Mouse (Mus musculus) neural tube, embryonic 12.5 days (tissue): Measurements from ENCODE around the gene Grik5. TPM values are rescaled to one million over a fixed set of nuclear protein-coding genes. Genes with fewer than 3 reads are reported as not detected.

Source experiments
- ATAC-seq: fragments of 200-750 bp; cut with Nextera tagmentation; 2 replicates; pipeline ENCODE4 v1.8.0; 2017; ENCODE audit warnings: low read depth, mild to moderate bottlenecking, moderate TSS enrichment, moderate library complexity; ENCODE audit not compliant: low FRiP score
- H3K27ac ChIP-seq: fragments of 300-500 bp; sonication (generic); 2 replicates; pipeline ENCODE4 v1.5.1; 2016
- H3K27me3 ChIP-seq: fragments of 300-500 bp; sonication (generic); replicated peaks from 2 replicates; pipeline ENCODE4 v1.6.1; 2016; ENCODE audit warnings: mild to moderate bottlenecking
- H3K36me3 ChIP-seq: fragments of 300-500 bp; sonication (generic); 2 replicates; pipeline ENCODE4 v1.6.1; 2016; ENCODE audit warnings: mild to moderate bottlenecking
- H3K4me1 ChIP-seq: fragments of 300-500 bp; sonication (generic); 2 replicates; pipeline ENCODE4 v1.6.1; 2016
- H3K4me2 ChIP-seq: fragments of 300-500 bp; sonication (generic); replicated peaks from 2 replicates; pipeline ENCODE4 v1.6.1; 2016; ENCODE audit warnings: mild to moderate bottlenecking
- H3K4me3 ChIP-seq: fragments of 300-500 bp; sonication (generic); 2 replicates; pipeline ENCODE4 v1.5.1; 2016
- H3K9ac ChIP-seq: fragments of 300-500 bp; sonication (generic); 2 replicates; pipeline ENCODE4 v1.6.1; 2016; ENCODE audit warnings: mild to moderate bottlenecking
- H3K9me3 ChIP-seq: fragments of 300-500 bp; sonication (generic); 2 replicates; pipeline ENCODE4 v1.6.1; 2016; ENCODE audit warnings: mild to moderate bottlenecking
- WGBS: fragments of 180-500 bp; shearing (Covaris S2); methylation state at CpG from one replicate; pipeline ENCODE4 v1.1.7; 2016; 5-methylcytosine and 5-hydroxymethylcytosine counted together
- polyA plus RNA-seq: library from polyadenylated mRNA; unstranded; fragments of >200 nt; fragmentation: Nextera tagmentation; extraction: Ambion mirVana; gene quantifications from 2 replicates; pipeline ENCODE4 v1.2.1, GENCODE M21; 2016

Grik5 gene
- polyA plus RNA-seq, 1 experiment from 2014 or later = 19.5 TPM

DNA sequence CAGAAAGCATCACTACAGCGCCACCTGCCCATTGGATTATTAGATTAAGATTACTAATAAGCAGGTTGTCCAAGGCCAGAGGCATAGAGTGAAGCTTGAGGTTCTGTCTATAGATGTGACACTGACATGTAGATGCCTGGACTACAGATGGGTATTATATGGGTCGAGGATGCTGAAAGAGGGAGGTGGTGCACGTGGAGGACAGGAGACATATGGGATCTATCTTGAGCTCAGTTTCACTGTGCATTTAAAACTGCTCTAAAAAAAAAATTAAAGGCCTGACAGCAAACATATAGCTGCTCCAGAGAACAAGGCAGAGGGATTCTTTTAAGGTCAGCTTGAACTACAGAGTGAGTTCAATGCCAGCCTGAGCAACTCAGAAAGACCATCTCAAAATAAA is 26.0 kb upstream of the Grik5 start:
- Histone ChIP-seq H3K4me3 (no peak overlapping the region), H3K9me3 (no peaks in the 10 kb centered on the region), H3K36me3 (peaks cover 39% of the 10 kb centered on the region), H3K27ac (no peak overlapping the region), H3K4me1 (no peaks in the 10 kb centered on the region), H3K9ac (no peak overlapping the region), H3K4me2 (no peak overlapping the region), H3K27me3 (no peaks in the 10 kb centered on the region)
- ATAC-seq = no peak
- 79% methylated on average over 3 of the region's 3 CpGs for WGBS

- no peak overlapping the region for H3K27ac ChIP-seq
- H3K9me3 ChIP-seq = no peaks in the 10 kb centered on the region
- no peak for ATAC-seq
- no peak overlapping the region for H3K4me3 ChIP-seq
- peaks cover 12% of the 10 kb centered on the region for H3K4me1 ChIP-seq
- peaks cover 26% of the 10 kb centered on the region; the same call in 1 of the 2 replicates for H3K36me3 ChIP-seq
- H3K9ac ChIP-seq = no peak overlapping the region
- H3K27me3 ChIP-seq = no peaks in the 10 kb centered on the region
- H3K4me2 ChIP-seq = no peak overlapping the region
- WGBS = 33% methylated on average over 10 of the region's 10 CpGs
Measured at GRCm38 (mm10) chr7:25089875-25090274, 17.7 kb upstream of the Grik5 start.

DNA sequence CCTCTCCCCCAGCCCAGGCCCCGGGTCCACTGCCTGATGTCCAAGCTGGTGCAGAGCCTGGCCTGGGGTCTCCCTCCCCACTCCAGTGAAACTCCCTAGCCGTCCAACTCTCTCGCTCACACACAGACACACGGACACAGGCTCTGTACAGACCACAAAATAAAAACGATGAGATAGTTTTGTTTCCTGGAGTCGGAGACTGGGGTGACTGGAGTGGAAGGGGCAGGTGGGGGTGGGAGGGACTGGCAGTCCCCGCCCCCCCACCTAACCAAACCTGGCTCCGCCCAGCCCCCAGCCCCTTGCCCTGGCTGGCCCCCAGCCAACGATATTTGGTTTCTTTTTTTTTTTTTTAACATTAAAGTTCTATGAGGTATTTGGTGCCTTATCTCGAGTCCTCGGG is 16.8 kb upstream of the Grik5 start:
- WGBS = 29% methylated on average over 11 of the region's 11 CpGs
- ATAC-seq = no peak
- H3K4me3 ChIP-seq = no peak overlapping the region
- H3K36me3 ChIP-seq = peaks cover 30% of the 10 kb centered on the region
- H3K27ac ChIP-seq = no peak overlapping the region
- no peaks in the 10 kb centered on the region for H3K9me3 ChIP-seq
- no peak overlapping the region for H3K4me2 ChIP-seq
- no peak overlapping the region for H3K9ac ChIP-seq
- peaks cover 12% of the 10 kb centered on the region for H3K4me1 ChIP-seq
- no peaks in the 10 kb centered on the region for H3K27me3 ChIP-seq

GRCm38 (mm10) chr7:25088531-25088930 is 16.4 kb upstream of the Grik5 start:
- Histone ChIP-seq H3K9me3 (no peaks in the 10 kb centered on the region), H3K36me3 (peaks cover 35% of the 10 kb centered on the region), H3K4me2 (no peak overlapping the region), H3K4me1 (peaks cover 12% of the 10 kb centered on the region), H3K27ac (no peak overlapping the region), H3K4me3 (no peak overlapping the region), H3K9ac (no peak overlapping the region), H3K27me3 (no peaks in the 10 kb centered on the region)
- no peak for ATAC-seq
- 5% methylated on average over 10 of the region's 10 CpGs for WGBS

DNA sequence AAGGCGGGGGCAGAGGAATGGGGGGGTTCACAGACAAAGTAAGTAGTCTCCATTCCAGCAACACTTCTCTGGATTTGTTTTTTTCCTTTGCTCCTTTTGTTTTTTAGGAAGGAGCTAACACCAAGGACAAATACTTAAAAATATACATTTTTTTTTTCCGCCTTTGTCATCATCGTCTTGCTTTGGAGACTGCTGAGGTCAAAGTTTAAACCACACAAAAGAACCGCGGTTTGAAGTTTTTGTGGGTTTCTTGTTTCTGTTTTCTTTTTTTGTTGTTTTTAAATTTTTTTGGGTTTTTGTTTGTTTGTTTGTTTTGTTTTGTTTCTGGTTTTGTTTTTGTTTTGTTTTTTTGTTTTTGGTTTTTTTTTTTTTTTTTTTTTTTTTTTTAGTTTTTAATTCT is 15.8 kb upstream of the Grik5 start:
- peaks cover 40% of the 10 kb centered on the region for H3K36me3 ChIP-seq
- ATAC-seq = no peak
- no peak overlapping the region for H3K4me3 ChIP-seq
- no peak overlapping the region for H3K9ac ChIP-seq
- no peaks in the 10 kb centered on the region for H3K9me3 ChIP-seq
- no peak overlapping the region for H3K27ac ChIP-seq
- peaks cover 12% of the 10 kb centered on the region for H3K4me1 ChIP-seq
- no peaks in the 10 kb centered on the region for H3K27me3 ChIP-seq
- 51% methylated on average over 5 of the region's 5 CpGs for WGBS
- no peak overlapping the region for H3K4me2 ChIP-seq

- Histone ChIP-seq H3K9ac (no peak overlapping the region), H3K4me2 (no peak overlapping the region), H3K4me3 (no peak overlapping the region), H3K4me1 (peaks cover 12% of the 10 kb centered on the region), H3K27me3 (no peaks in the 10 kb centered on the region), H3K36me3 (peaks cover 40% of the 10 kb centered on the region), H3K27ac (no peak overlapping the region), H3K9me3 (no peaks in the 10 kb centered on the region)
- 60% methylated on average over 10 of the region's 10 CpGs for WGBS
- no peak for ATAC-seq
Measured at GRCm38 (mm10) chr7:25087256-25087912, 15.2 kb upstream of the Grik5 start.

- no peak for ATAC-seq
- no peaks in the 10 kb centered on the region for H3K27me3 ChIP-seq
- no peak overlapping the region for H3K27ac ChIP-seq
- no peak overlapping the region for H3K9ac ChIP-seq
- H3K9me3 ChIP-seq = no peaks in the 10 kb centered on the region
- no peak overlapping the region for H3K4me2 ChIP-seq
- no peak overlapping the region for H3K4me3 ChIP-seq
- H3K36me3 ChIP-seq = peaks cover 42% of the 10 kb centered on the region
- WGBS = 49% methylated on average over 3 of the region's 3 CpGs
- H3K4me1 ChIP-seq = peaks cover 12% of the 10 kb centered on the region
Measured at GRCm38 (mm10) chr7:25086656-25087055, 14.5 kb upstream of the Grik5 start.

DNA sequence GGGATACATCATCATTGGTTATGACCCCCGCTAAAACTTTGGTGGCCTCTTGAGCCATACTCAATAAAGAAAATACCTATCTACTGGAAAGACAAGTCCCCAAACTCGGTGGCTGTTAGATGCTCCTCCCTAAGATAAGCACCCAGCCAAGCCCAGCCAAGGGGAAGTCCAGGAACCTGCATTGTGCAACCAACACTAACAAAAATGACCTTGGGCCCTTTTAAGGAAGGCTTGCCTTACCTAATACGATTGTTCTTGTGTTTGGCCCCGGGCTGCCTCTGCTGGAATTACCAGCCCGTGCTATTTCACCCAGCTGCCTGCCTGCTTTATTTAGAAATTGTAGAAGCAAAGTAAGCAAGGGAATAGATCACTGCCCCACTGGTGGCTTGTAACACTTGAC is 12.5 kb upstream of the Grik5 start:
- 90% methylated on average over 5 of the region's 5 CpGs for WGBS
- Histone ChIP-seq H3K9me3 (no peaks in the 10 kb centered on the region), H3K4me1 (peaks cover 15% of the 10 kb centered on the region), H3K27ac (no peak overlapping the region), H3K27me3 (no peaks in the 10 kb centered on the region), H3K36me3 (peaks cover 57% of the 10 kb centered on the region), H3K9ac (no peak overlapping the region), H3K4me3 (no peak overlapping the region), H3K4me2 (no peak overlapping the region)
- ATAC-seq = no peak

DNA sequence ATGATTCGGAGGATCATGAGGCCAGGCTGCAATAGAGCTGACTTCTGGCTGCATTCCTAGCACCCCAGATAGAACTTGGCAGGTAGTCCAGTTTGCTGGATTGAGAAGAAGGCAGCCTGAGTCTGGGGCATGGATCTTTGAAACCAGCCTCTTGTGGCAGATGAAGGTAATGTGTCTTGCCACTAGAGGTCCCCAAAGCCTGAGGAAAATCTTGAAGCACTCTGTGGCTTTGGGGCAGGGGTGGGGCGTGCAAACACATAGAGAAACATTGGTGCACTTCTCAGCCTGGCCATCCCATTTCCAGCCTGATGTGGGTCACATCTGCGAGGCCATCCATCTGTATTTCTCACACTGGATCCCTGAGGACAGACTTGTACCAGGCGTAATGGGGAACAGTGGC is 10.4 kb upstream of the Grik5 start:
- Histone ChIP-seq H3K4me1 (peaks cover 23% of the 10 kb centered on the region), H3K4me3 (no peak overlapping the region), H3K36me3 (peaks cover 60% of the 10 kb centered on the region), H3K9me3 (no peaks in the 10 kb centered on the region), H3K27ac (no peak overlapping the region), H3K9ac (no peak overlapping the region), H3K27me3 (no peaks in the 10 kb centered on the region), H3K4me2 (no peak overlapping the region)
- 90% methylated on average over 4 of the region's 4 CpGs for whole genome bisulfite sequencing
- no peak for ATAC-seq

- Histone ChIP-seq H3K9me3 (no peaks in the 10 kb centered on the region), H3K4me1 (peaks cover 28% of the 10 kb centered on the region), H3K36me3 (peaks cover 55% of the 10 kb centered on the region), H3K27ac (no peak overlapping the region), H3K9ac (no peak overlapping the region), H3K4me2 (no peak overlapping the region), H3K27me3 (no peaks in the 10 kb centered on the region), H3K4me3 (no peak overlapping the region)
- no peak for ATAC-seq
- WGBS = 94% methylated on average over 13 of the region's 13 CpGs
Measured at GRCm38 (mm10) chr7:25080431-25080830, 8.3 kb upstream of the Grik5 start.

DNA sequence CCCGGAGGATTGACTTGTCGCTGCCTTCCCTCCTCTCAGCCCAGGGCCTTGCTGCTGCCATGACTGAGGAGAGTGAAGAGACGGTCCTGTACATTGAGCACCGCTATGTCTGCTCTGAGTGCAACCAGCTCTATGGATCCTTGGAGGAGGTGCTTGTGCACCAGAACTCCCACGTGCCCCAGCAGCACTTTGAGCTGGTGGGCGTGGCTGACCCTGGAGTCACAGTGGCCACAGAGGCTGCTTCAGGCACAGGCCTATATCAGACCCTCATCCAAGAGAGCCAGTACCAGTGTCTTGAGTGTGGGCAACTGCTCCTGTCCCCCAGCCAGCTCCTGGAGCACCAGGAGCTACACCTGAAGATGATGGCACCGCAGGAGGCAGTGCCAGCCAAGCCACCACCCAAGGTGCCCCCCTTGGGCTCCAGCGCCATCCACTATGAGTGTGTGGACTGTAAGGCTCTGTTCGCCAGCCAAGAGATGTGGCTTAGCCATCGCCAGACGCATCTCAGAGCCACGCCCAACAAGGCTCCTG is 7.4 kb upstream of the Grik5 start:
- no peaks in the 10 kb centered on the region for H3K27me3 ChIP-seq
- no peak overlapping the region for H3K9ac ChIP-seq
- H3K27ac ChIP-seq = no peak overlapping the region
- ATAC-seq = no peak
- no peak overlapping the region for H3K4me2 ChIP-seq
- WGBS = 83% methylated on average over 12 of the region's 12 CpGs
- H3K4me1 ChIP-seq = peaks cover 31% of the 10 kb centered on the region
- H3K36me3 ChIP-seq = peaks cover 53% of the 10 kb centered on the region
- H3K4me3 ChIP-seq = no peak overlapping the region
- no peaks in the 10 kb centered on the region for H3K9me3 ChIP-seq

DNA sequence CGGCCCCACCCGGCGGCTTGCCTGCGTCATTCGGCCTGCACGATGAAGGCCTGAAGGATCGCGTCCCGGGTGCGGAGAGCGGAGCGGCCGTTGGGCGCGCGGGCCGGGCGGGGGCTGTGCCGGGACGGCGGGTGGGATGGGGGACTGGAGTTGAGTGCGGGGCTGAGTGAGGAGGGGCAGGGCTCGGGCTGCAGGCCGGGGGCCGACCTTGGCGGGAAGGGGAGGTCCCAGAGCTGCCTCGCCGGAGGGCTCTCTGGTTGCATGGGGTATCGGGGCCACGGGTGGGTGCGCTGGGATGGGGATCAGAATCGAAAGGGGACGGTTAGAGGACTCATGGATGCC is 5.2 kb upstream of the Grik5 start:
- no peaks in the 10 kb centered on the region for H3K27me3 ChIP-seq
- peaks cover 31% of the 10 kb centered on the region for H3K36me3 ChIP-seq
- peaks cover 45% of the 10 kb centered on the region for H3K4me1 ChIP-seq
- peak overlapping the region; percentile 63 for H3K4me2 ChIP-seq
- no peaks in the 10 kb centered on the region for H3K9me3 ChIP-seq
- peak overlapping the region; percentile 87 for H3K27ac ChIP-seq
- WGBS = 2% methylated on average over 33 of the region's 33 CpGs
- peak overlapping the region; percentile 94 for H3K4me3 ChIP-seq
- peak overlapping the region; percentile 94 for H3K9ac ChIP-seq
- peak; percentile 61; the same call in 1 of the 2 replicates for ATAC-seq
